Mouse (Mus musculus) heart, postnatal 25 days (tissue): ENCODE data around the gene Trmt1. TPM values are rescaled to one million over a fixed set of nuclear protein-coding genes. Genes with fewer than 3 reads are reported as not detected.
A peak's percentile ranks its signal among the peaks of the same experiment; 100 is the strongest.
"Not testable (repeated sequence)": the region's sequence is repeated elsewhere in the genome, so short reads cannot be mapped to it uniquely, and the experiment has no call there.

Experiments used
- DNase-seq: peaks from one replicate; pipeline ENCODE4 v3.0.0; 2022; ENCODE audit warnings: low spot score
- intact Hi-C: fragments of 180-260 bp; cut with DNase I; formaldehyde crosslinking; loops from one replicate; pipeline ENCODE4 v1.15.1; 2025
- total RNA-seq, 2 experiments: library from RNA; stranded (reverse); gene quantifications; 2 replicates each; pipeline ENCODE4 v1.2.3; 2021

Gene Trmt1
- total RNA-seq, 2 experiments from 2014 or later: 32.6 to 37.6 TPM

- DNase-seq: no peak
Measured at GRCm38 (mm10) chr8:84657680-84658079, 28.4 kb upstream of the Trmt1 start.

GRCm38 (mm10) chr8:84658951-84659350 lies 27.2 kb upstream of the Trmt1 start:
- intact Hi-C loops: no loop called here
- no peak for DNase-seq

More at GRCm38 (mm10) chr8:84657680-84658079, 28.4 kb upstream of the Trmt1 start:
- intact Hi-C loops: no loop called here

DNA sequence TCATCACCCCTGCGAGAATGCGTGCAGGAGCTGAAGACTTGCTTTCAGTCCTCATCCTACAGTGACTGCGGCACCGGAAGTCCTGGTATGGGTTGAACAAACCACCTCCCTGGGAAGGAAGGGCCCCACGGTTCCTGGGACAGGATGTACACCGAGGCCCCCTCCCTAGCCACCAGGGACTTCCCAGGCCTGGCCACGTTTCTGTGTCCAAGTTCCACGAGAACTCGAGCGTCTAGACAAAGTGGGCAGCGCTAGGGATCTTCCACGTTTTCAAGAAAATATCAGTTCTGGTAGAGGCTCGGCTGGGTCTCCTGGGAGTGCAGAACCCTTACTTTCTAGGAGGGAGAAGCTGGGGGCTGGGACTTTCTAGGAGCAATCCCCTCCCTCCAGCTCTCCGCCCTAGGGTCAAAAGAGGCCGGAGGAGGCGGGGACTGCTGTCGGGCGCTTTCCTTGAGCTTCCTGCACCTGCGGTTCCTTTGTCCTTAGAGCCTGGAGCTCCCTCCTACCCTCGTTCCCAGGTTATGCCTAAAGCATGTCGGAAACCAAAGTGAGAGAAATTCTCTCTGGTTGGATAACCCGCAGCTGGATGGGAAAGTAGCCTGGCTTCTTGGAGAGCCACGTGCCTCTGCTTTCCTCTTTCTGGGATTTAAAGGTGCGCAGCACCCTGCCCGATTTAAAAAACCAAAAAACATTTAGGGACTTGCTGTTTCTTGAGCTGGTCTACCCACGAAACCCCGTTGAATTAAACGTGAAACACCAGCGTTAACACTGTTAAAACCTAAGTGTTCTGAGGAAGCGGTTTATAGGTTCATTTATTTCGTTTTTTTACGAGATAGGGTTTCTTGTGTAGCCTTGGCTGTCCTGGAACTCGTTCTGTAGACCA lies 25.9 kb upstream of the Trmt1 start:
- intact Hi-C loops: loop anchor here (2.0 to 5.0 kb wide), 2 partner anchors 41 to 317 kb away; partner anchors contain the start of genes Junb and Lyl1
- peak; percentile 77 for DNase-seq

GRCm38 (mm10) chr8:84660819-84661457 lies 25.2 kb upstream of the Trmt1 start:
- intact Hi-C loops: loop anchor here (2.0 to 5.0 kb wide), 2 partner anchors 40 to 316 kb away; partner anchors contain the start of genes Junb and Lyl1
- DNase-seq: peak; percentile 19

DNA sequence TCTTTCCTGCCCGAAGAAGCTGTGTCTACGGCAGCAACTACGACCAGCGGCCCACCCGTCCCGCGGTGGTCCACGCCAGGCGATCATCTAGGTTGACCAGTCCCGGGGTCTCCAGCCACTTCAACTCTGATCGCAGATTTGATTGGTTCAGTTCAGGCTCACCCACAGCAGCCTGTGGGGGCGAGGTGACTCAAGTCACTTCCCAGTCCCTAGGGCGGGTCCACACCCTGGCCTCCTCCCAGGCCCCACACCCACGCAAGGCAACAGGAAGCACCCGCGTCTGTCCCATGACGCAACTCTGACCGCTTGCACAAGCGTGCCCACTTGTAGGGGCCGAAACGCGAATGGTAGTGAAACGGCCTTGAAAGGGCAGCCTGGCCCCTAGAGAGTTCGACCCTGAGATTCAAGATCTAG lies 24.6 kb upstream of the Trmt1 start:
- intact Hi-C loops: loop anchor here (2.0 to 5.0 kb wide), 2 partner anchors 39 to 316 kb away; partner anchors contain the start of genes Junb and Lyl1
- peak; percentile 96 for DNase-seq

DNA sequence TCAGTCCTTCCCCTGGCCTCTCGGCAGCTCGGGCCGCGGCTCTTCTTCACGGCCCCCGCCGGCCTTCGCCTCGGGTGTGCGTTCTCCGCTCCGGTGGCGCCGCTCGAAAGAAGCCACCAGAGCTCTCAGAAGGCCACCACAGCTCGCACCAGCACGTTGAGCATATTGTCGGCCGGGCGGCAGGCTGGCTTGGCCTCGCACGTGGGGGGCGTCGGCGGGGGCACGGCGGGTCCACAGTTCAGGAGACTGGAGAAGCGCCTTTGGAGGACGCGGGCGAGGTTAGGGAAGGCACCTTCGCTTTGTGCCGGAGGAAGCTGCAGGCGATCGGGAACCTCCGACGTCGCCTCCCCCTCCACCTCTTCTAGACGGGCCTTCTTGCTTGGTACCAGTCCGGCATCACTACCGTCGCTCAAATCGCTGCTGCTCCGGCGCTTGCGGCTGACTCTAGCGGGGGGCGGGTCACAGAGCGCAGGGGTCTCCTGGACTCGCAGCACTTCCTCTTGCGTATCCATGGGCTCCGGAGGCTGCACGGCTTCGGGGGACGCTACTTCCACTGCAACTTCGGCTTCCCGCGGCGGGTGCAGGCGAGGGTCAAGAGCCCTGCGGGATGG lies 24.0 kb upstream of the Trmt1 start:
- intact Hi-C loops: loop anchor here (2.0 to 5.0 kb wide), 2 partner anchors 39 to 315 kb away; partner anchors contain the start of genes Junb and Lyl1
- no peak for DNase-seq

DNA sequence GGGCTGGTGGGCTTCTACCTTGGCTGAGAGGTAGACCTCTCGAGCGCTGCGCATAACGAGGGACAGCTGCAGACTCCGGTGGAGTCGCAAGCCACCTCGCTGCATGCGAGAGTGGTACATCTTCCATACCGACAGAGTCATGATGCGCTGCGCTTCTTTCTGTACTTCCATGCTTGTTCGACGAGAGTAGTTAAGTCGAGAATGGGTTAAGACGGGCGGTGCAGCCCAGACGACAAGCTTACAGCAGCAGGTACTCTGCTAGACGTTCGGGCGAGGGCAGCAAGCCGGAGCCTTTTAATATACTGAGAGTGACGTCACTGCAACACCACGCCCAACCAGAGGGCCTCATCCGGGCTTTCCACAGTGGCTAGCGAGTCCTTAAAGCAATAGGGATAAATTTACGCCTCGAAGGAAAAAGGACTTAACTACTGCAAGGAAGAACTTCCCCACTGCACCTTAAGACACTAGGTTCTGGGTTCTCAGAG lies 23.5 kb upstream of the Trmt1 start, which contains the start of gene Ier2:
TSS of gene Ier2 (minus strand) at position 272 of the 485 bp plus-strand sequence.
- intact Hi-C loops: loop anchor here (5.0 kb wide), 1 partner anchor 315 kb away; the partner anchor contains the start of gene Junb
- peak; percentile 96 for DNase-seq

DNA sequence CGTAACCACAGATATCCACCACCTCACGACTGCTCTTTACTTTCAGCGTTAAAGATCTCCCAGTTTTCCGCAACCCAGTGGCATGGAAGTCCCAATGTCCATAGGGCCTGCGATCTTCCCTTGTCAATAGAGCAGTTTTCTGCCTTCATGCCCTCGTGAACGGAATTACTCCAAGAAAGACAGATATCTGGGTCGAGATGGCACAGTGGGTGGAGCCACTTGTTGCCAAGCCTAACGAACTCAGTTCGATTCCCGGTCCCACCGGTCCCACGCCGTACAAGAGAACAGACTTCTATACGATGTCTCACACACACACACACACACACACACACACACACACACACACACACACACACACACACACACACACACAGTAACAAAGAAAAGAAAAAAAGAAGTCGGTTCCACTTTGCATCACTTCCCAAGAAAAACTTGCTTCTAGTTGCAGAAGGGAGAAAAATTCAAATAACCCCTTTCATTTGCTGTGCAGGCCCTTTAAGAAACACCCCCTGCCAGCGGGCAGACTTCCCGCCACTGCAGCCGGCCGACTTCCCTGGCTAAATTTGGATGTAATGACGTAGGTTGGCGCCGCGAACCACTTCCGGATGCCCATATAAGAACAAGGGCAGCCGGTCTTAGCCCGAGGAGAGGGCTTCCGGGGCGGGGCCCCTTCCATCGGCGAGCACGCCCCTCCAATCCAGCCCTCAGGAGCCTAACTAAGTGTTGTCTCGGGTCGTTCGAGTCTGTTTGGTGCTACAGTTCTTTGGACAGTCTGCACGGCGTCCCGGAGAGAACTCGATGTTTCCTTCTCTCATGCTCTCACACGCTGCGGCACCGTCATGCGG lies 22.4 kb upstream of the Trmt1 start:
- peak; percentile 98 for DNase-seq
- intact Hi-C loops: loop anchor here (5.0 kb wide), 1 partner anchor 314 kb away; the partner anchor contains the start of gene Junb

- intact Hi-C loops: loop anchor here (5.0 kb wide), 1 partner anchor 313 kb away; the partner anchor contains the start of gene Junb
- DNase-seq: peak; percentile 61
Measured at GRCm38 (mm10) chr8:84664566-84665384, 21.3 kb upstream of the Trmt1 start.

DNA sequence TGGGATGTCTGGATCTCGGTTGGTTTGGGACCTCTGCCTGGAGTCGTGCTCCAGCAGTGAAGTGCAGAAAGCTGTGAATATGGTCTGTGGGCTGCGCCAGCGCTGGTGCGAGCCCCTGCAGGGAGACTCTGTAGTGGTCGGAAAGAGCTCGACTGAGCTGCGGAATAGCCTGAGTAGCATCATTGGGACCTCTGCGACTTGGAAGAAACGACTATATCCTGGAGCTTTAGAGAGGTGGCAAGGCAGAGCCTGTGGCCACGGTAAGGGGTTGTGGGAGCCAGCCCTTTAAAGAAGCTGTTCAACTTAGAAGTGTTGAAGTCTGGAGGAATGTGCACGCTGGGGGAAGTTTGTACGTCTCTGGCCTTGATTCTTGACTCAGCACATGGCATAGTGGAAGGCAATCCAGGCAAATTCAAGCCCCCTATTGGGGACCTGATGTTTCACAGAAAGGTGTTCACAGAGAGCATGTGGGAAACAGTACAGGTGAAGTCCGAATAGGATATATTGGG lies 20.7 kb upstream of the Trmt1 start:
- intact Hi-C loops: no loop called here
- no peak for DNase-seq

- no peak for DNase-seq
- intact Hi-C loops: no loop called here
Measured at GRCm38 (mm10) chr8:84668081-84668480, 18.0 kb upstream of the Trmt1 start.

DNA sequence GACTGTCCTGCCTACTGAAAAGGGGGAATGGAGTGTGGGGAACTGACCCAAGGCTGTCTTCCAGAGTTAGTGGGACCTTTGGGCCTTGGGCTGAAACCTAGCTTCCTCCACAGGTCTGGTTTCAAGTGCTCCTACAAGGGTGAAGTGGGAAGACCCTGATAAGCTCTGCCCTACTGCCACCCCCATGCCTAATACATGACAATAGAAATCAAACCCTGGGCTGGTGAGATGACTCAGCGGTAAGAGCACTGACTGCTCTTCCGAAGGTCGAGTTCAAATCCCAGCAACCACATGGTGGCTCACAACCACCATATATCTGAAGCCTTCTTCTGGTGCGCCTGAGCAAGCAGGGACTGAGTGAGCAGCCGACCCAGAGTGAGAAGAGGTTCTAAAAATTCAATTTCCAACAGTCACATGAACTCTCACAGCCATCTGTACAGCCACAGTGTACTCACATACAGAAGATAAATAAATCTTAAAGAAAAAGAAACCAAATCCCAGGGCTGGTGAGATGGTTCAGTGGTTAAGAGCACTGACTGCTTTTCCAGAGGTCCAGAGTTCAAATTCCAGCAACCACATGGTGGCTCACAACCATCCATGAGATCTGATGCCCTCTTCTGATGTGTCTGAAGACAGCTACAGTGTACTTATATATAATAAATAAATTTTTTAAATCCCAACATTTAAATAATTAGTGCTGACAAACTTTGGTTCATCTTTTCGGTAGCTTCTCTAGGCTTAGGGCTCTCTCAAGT lies 17.2 kb upstream of the Trmt1 start:
- intact Hi-C loops: no loop called here
- DNase-seq: no peak

GRCm38 (mm10) chr8:84670295-84671006 lies 15.7 kb upstream of the Trmt1 start:
- intact Hi-C loops, DNase-seq: not testable (repeated sequence)

GRCm38 (mm10) chr8:84677305-84677704 lies 8.8 kb upstream of the Trmt1 start:
- intact Hi-C loops: no loop called here

DNA sequence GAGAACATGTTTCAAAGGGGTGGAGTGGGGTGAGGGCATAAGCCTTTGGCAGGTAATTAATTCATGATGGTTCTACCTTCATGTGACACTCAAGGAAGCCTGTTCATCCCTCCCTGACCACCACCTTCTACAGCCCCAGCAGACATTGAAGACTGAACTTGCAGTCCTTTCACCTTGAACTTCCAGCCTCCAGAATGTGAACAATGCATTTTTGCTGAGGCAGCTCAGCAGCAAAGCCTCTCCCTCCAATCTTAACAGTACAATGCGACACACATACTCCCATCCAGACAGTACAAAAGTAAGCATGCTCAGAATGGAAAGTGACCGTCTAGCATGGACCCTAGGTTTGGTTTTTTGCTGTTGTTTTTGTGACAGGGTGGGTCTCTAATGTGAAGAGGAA lies 4.6 kb upstream of the Trmt1 start:
- intact Hi-C loops: no loop called here
- DNase-seq: no peak

More at GRCm38 (mm10) chr8:84677305-84677704, 8.8 kb upstream of the Trmt1 start:
- no peak for DNase-seq

DNA sequence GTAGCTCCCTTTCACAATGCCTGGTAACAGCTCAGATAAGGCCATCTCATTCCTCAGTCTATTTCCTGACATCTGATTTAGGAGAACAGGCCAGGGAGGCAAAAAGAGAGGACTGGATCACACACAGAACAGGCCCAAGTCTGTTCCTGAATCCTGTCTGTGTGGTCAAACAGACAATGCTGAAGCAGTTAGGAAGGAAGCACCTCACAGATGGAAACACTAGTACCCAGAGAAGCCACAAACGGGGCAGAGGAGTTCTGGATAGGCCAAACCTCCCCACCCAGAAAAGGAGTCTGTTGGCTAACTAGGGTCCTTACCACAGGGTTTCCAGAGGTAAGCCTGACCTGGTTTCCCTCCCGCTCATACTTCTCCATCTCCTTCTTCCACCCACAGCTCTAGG lies 3.9 kb upstream of the Trmt1 start:
- DNase-seq: no peak
- intact Hi-C loops: no loop called here

- intact Hi-C loops: no loop called here
- DNase-seq: no peak
Measured at GRCm38 (mm10) chr8:84684537-84684936, 1.6 kb upstream of the Trmt1 start.
